Mouse (Mus musculus) kidney, embryonic 14.5 days (tissue): ENCODE data around the gene Atp6v0a1. TPM values are rescaled to one million over a fixed set of nuclear protein-coding genes. Genes with fewer than 3 reads are reported as not detected.

Experiments
- ATAC-seq: fragments of 200-750 bp; cut with Nextera tagmentation; 2 replicates; pipeline ENCODE4 v1.8.0; 2017; ENCODE audit warnings: moderate number of reproducible peaks, mild to moderate bottlenecking, moderate TSS enrichment, moderate library complexity; ENCODE audit not compliant: low FRiP score, low TSS enrichment
- H3K27ac ChIP-seq: fragments of 300-500 bp; sonication (generic); 2 replicates; pipeline ENCODE4 v1.5.1; 2014; ENCODE audit warnings: low read depth, mild to moderate bottlenecking, low read length, moderate library complexity, mixed read lengths
- H3K27me3 ChIP-seq: fragments of 300-500 bp; sonication (generic); 2 replicates; pipeline ENCODE4 v1.6.1; 2014; ENCODE audit warnings: mild to moderate bottlenecking, low read length; ENCODE audit not compliant: control insufficient read depth, insufficient read depth
- H3K36me3 ChIP-seq: fragments of 300-500 bp; sonication (generic); 2 replicates; pipeline ENCODE4 v1.6.1; 2014; ENCODE audit warnings: low read length, mixed read lengths; ENCODE audit not compliant: control insufficient read depth, insufficient read depth
- H3K4me1 ChIP-seq: fragments of 300-500 bp; sonication (generic); 2 replicates; pipeline ENCODE4 v1.6.1; 2014; ENCODE audit warnings: low read length, mixed read lengths; ENCODE audit not compliant: control insufficient read depth, insufficient read depth
- H3K4me2 ChIP-seq: fragments of 300-500 bp; sonication (generic); replicated peaks from 2 replicates; pipeline ENCODE4 v1.6.1; 2014; ENCODE audit warnings: low read depth, mild to moderate bottlenecking, low read length
- H3K4me3 ChIP-seq: fragments of 300-500 bp; sonication (generic); 2 replicates; pipeline ENCODE4 v1.5.1; 2014; ENCODE audit warnings: mild to moderate bottlenecking, low read length
- H3K9ac ChIP-seq: fragments of 300-500 bp; sonication (generic); 2 replicates; pipeline ENCODE4 v1.6.1; 2014; ENCODE audit warnings: low read depth, mild to moderate bottlenecking, low read length, moderate library complexity
- H3K9me3 ChIP-seq: fragments of 300-500 bp; sonication (generic); 2 replicates; pipeline ENCODE4 v1.6.1; 2016; ENCODE audit warnings: low read length; ENCODE audit not compliant: control insufficient read depth
- WGBS: fragments of 180-500 bp; shearing (Covaris S2); extraction: QIAGEN DNeasy Blood & Tissue Kit; methylation state at CpG from one replicate; pipeline ENCODE4 v1.1.7; 2014; 5-methylcytosine and 5-hydroxymethylcytosine counted together
- polyA plus RNA-seq: library from polyadenylated mRNA; unstranded; fragments of >200 nt; fragmentation: Nextera tagmentation; extraction: Ambion mirVana; gene quantifications from 2 replicates; pipeline ENCODE4 v1.2.1, GENCODE M21; 2014

The Atp6v0a1 gene
- polyA plus RNA-seq, 1 experiment from 2014 or later = 38.8 TPM

DNA sequence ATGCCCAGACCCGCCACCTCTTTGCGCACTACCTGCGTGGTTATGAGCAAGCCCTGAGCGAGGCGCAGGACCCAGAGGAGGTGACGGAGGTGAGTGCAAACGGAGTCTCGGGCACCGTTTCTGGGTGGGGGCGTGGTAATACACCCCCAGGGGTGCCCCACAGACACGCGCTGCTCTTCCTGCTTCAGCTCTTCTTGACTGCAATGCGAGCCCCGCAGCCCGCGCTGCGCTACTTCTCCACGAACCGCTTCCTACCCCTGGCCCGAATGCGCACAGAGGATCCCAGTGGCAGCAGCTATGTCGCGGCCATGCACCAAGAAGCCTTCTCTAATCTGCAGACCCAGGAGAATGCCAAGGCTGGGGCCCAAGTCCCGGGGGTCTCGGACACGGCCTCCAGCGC is 70.5 kb downstream of the Atp6v0a1 start:
- H3K36me3 ChIP-seq = no peaks in the 10 kb centered on the region
- H3K4me1 ChIP-seq = peaks cover 14% of the 10 kb centered on the region
- peak overlapping the region; percentile 4 for H3K4me3 ChIP-seq
- H3K9me3 ChIP-seq = no peaks in the 10 kb centered on the region
- H3K27me3 ChIP-seq = peaks cover 43% of the 10 kb centered on the region
- WGBS = 5% methylated on average over 25 of the region's 27 CpGs
- no peak overlapping the region; the same call in 1 of the 2 replicates for H3K9ac ChIP-seq
- no peak overlapping the region for H3K27ac ChIP-seq
- ATAC-seq = no peak
- H3K4me2 ChIP-seq = peak overlapping the region; percentile 8

- H3K9me3 ChIP-seq = no peaks in the 10 kb centered on the region
- H3K36me3 ChIP-seq = 0 out of 2 replicates have a peak, but pooled peaks cover 1% of the 10 kb centered on the region
- H3K4me2 ChIP-seq = no peak overlapping the region
- H3K27ac ChIP-seq = no peak overlapping the region
- peaks cover 43% of the 10 kb centered on the region for H3K27me3 ChIP-seq
- WGBS = 66% methylated on average over 5 of the region's 5 CpGs
- ATAC-seq = no peak
- H3K4me3 ChIP-seq = no peak overlapping the region
- H3K4me1 ChIP-seq = peaks cover 14% of the 10 kb centered on the region
- H3K9ac ChIP-seq = no peak overlapping the region
Measured at GRCm38 (mm10) chr11:101080421-101080820, 71.2 kb downstream of the Atp6v0a1 start.

GRCm38 (mm10) chr11:101081659-101082058 is 72.4 kb downstream of the Atp6v0a1 start:
- ATAC-seq = no peak
- H3K27ac ChIP-seq = peak overlapping the region; percentile 14; the same call in 1 of the 2 replicates
- peaks cover 14% of the 10 kb centered on the region for H3K4me1 ChIP-seq
- H3K36me3 ChIP-seq = 0 out of 2 replicates have a peak, but pooled peaks cover 6% of the 10 kb centered on the region
- WGBS = 6% methylated on average over 10 of the region's 10 CpGs
- H3K9me3 ChIP-seq = no peaks in the 10 kb centered on the region
- H3K4me3 ChIP-seq = peak overlapping the region; percentile 84
- H3K4me2 ChIP-seq = peak overlapping the region; percentile 97
- H3K9ac ChIP-seq = peak overlapping the region; percentile 51; the same call in 1 of the 2 replicates
- H3K27me3 ChIP-seq = peaks cover 43% of the 10 kb centered on the region

- under 1% methylated on average over 51 of the region's 51 CpGs for WGBS
- peaks cover 14% of the 10 kb centered on the region for H3K4me1 ChIP-seq
Measured at GRCm38 (mm10) chr11:101082208-101083082, 73.2 kb downstream of the Atp6v0a1 start, which contains the start of gene Coasy. Gene Coasy, plus strand, starts transcription at chr11:101082565.

GRCm38 (mm10) chr11:101083083-101083697 is 73.9 kb downstream of the Atp6v0a1 start:
- peaks cover 21% of the 10 kb centered on the region for H3K4me1 ChIP-seq
- peak overlapping the region; percentile 94 for H3K9ac ChIP-seq
- H3K27me3 ChIP-seq = peaks cover 33% of the 10 kb centered on the region
- H3K36me3 ChIP-seq = 0 out of 2 replicates have a peak, but pooled peaks cover 6% of the 10 kb centered on the region
- ATAC-seq = no peak
- 32% methylated on average over 19 of the region's 19 CpGs for WGBS
- H3K27ac ChIP-seq = peak overlapping the region; percentile 90; the same call in 1 of the 2 replicates
- H3K4me3 ChIP-seq = peak overlapping the region; percentile 84
- peak overlapping the region; percentile 97 for H3K4me2 ChIP-seq
- no peaks in the 10 kb centered on the region for H3K9me3 ChIP-seq

More at GRCm38 (mm10) chr11:101082208-101083082, 73.2 kb downstream of the Atp6v0a1 start, which contains the start of gene Coasy:
- Histone ChIP-seq H3K9me3 (no peaks in the 10 kb centered on the region), H3K4me2 (peak within 1 kb of the TSS; percentile 97), H3K27ac (peak within 1 kb of the TSS; percentile 90), H3K9ac (peak within 1 kb of the TSS; percentile 94), H3K4me3 (peak within 1 kb of the TSS; percentile 84), H3K27me3 (peaks cover 40% of the 10 kb centered on the region), H3K36me3 (0 out of 2 replicates have a peak, but pooled peaks cover 6% of the 10 kb centered on the region)
- ATAC-seq = peak; percentile 90

GRCm38 (mm10) chr11:101084246-101084645 is 75.0 kb downstream of the Atp6v0a1 start:
- Histone ChIP-seq H3K4me3 (no peak overlapping the region), H3K36me3 (peaks cover 12% of the 10 kb centered on the region), H3K9me3 (no peaks in the 10 kb centered on the region), H3K9ac (no peak overlapping the region), H3K4me2 (no peak overlapping the region), H3K27ac (no peak overlapping the region), H3K27me3 (peaks cover 22% of the 10 kb centered on the region), H3K4me1 (peaks cover 21% of the 10 kb centered on the region)
- WGBS = 84% methylated on average over 14 of the region's 14 CpGs
- no peak for ATAC-seq

DNA sequence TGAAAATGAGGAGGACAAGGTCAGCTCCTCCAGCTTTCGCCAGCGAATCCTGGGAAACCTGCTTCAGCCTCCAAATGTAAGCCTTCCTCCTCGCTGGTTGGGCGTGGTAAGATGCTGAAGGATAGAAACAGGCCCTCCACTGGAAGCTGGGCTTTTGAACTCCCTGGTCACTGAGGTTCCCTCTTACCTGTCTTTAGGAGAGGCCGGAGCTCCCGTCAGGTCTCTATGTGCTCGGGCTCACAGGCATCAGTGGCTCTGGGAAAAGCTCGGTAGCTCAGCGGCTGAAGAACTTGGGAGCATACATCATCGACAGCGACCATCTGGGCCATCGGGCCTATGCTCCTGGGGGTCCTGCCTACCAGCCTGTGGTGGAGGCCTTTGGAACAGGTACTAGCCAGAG is 75.6 kb downstream of the Atp6v0a1 start:
- 95% methylated on average over 12 of the region's 12 CpGs for WGBS
- H3K36me3 ChIP-seq = peaks cover 18% of the 10 kb centered on the region
- no peak overlapping the region for H3K27ac ChIP-seq
- H3K9ac ChIP-seq = no peak overlapping the region
- ATAC-seq = no peak
- H3K4me1 ChIP-seq = peaks cover 20% of the 10 kb centered on the region
- no peaks in the 10 kb centered on the region for H3K9me3 ChIP-seq
- H3K4me2 ChIP-seq = no peak overlapping the region
- H3K4me3 ChIP-seq = no peak overlapping the region
- peaks cover 17% of the 10 kb centered on the region for H3K27me3 ChIP-seq

GRCm38 (mm10) chr11:101085617-101086322 is 76.5 kb downstream of the Atp6v0a1 start:
- Histone ChIP-seq H3K27ac (no peak overlapping the region), H3K27me3 (peaks cover 7% of the 10 kb centered on the region), H3K4me2 (no peak overlapping the region), H3K9me3 (no peaks in the 10 kb centered on the region), H3K36me3 (peaks cover 28% of the 10 kb centered on the region), H3K4me3 (no peak overlapping the region), H3K4me1 (peaks cover 18% of the 10 kb centered on the region), H3K9ac (no peak overlapping the region)
- 92% methylated on average over 18 of the region's 18 CpGs for whole genome bisulfite sequencing
- no peak for ATAC-seq
